Mouse (Mus musculus): ENCODE results near the gene Rab38. TPM values are rescaled to one million over a fixed set of nuclear protein-coding genes. Genes with fewer than 3 reads are reported as not detected.

Rab38 gene
- polyA plus RNA-seq (2021; fragmentation: Nextera tagmentation), result 0.25 and 0.38 TPM in 2 replicates
- long read RNA-seq, experiment 1, partial matches to known transcripts, result 0 of 2 reads
- long read RNA-seq, experiment 1, other reads (novel, unspliced or antisense), result 0 of 2 reads
- long read RNA-seq, experiment 2, partial matches to known transcripts, result 0 of 1 reads
- long read RNA-seq, experiment 2, other reads (novel, unspliced or antisense), result 1 of 1 reads

DNA sequence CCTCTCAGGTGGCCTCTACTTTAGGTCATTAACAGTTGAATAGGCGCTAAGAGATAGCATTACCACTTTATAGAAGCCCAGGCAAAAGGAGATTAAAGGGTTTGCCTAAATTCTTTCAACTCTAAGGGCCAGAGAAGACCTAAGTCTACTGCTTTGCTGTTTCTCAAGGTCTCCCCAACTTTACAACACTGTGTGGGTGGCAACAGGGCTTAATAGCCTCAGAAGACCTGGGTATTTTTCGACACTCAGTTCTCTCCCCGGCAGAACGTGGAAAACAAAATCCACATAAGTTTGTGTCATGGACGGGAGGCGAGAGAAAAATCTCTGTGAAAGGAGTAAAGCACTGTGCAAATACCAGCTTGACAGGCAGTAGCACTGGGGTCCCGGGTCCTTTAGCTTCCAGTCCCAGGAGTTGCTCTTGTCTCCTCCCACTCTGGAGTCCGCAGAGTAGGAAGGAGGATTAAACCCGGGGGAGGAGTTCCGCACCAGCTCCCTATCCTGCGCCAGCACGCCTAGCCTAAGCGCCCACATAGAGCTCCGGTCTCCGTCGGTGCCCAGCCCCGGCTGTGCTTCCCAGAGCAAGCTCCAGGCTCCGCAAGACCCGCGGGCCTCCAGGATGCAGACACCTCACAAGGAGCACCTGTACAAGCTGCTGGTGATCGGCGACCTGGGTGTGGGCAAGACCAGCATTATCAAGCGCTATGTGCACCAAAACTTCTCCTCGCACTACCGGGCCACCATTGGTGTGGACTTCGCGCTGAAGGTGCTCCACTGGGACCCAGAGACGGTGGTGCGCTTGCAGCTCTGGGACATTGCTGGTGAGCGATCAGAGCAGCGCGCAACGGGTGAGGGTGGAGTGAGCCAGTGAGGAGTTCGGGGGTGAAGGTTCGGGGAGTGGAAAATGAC lies at the start of gene Rab38:
Gene Rab38, plus strand, starts transcription at position 488 of the 906 bp plus-strand sequence.

Other genes with a start within 250 kb of the Rab38 start
- gene Ctsc, start 152.2 kb upstream of the Rab38 start, polyA plus RNA-seq (2021; fragmentation: Nextera tagmentation), result 5.9 and 7.6 TPM in 2 replicates

Data from left cerebral cortex, adult 6 months (tissue).